Mouse (Mus musculus) neural tube, embryonic 15.5 days (tissue): Measurements from ENCODE around the gene Gkn2. TPM values are rescaled to one million over a fixed set of nuclear protein-coding genes. Genes with fewer than 3 reads are reported as not detected.

Experiments used
- ATAC-seq: fragments of 200-750 bp; cut with Nextera tagmentation; 2 replicates; pipeline ENCODE4 v1.8.0; 2017; ENCODE audit warnings: mild to moderate bottlenecking, moderate TSS enrichment, moderate library complexity; ENCODE audit not compliant: low FRiP score
- H3K27ac ChIP-seq: fragments of 300-500 bp; sonication (generic); replicated peaks from 2 replicates; pipeline ENCODE4 v1.5.1; 2015; ENCODE audit warnings: mild to moderate bottlenecking, inconsistent platforms
- H3K27me3 ChIP-seq: fragments of 300-500 bp; sonication (generic); replicated peaks from 2 replicates; pipeline ENCODE4 v1.6.1; 2015; ENCODE audit warnings: inconsistent platforms
- H3K36me3 ChIP-seq: fragments of 300-500 bp; sonication (generic); 2 replicates; pipeline ENCODE4 v1.6.1; 2015; ENCODE audit warnings: inconsistent platforms
- H3K4me1 ChIP-seq: fragments of 300-500 bp; sonication (generic); 2 replicates; pipeline ENCODE4 v1.6.1; 2015; ENCODE audit warnings: inconsistent platforms
- H3K4me2 ChIP-seq: fragments of 300-500 bp; sonication (generic); 2 replicates; pipeline ENCODE4 v1.6.1; 2015; ENCODE audit warnings: inconsistent platforms, mild to moderate bottlenecking, moderate library complexity
- H3K4me3 ChIP-seq: fragments of 300-500 bp; sonication (generic); replicated peaks from 2 replicates; pipeline ENCODE4 v1.5.1; 2015; ENCODE audit warnings: mild to moderate bottlenecking, inconsistent platforms
- H3K9ac ChIP-seq: fragments of 300-500 bp; sonication (generic); replicated peaks from 2 replicates; pipeline ENCODE4 v1.6.1; 2015; ENCODE audit warnings: mild to moderate bottlenecking, inconsistent platforms
- H3K9me3 ChIP-seq: fragments of 300-500 bp; sonication (generic); replicated peaks from 2 replicates; pipeline ENCODE4 v1.6.1; 2016; ENCODE audit warnings: inconsistent platforms
- WGBS: fragments of 180-500 bp; shearing (Covaris S2); methylation state at CpG from one replicate; pipeline ENCODE4 v1.1.7; 2015; ENCODE audit warnings: mixed read lengths; 5-methylcytosine and 5-hydroxymethylcytosine counted together
- polyA plus RNA-seq: library from polyadenylated mRNA; unstranded; fragments of >200 nt; fragmentation: Nextera tagmentation; extraction: Ambion mirVana; gene quantifications from 2 replicates; pipeline ENCODE4 v1.2.1, GENCODE M21; 2015

The Gkn2 gene
- not detected in 2 replicates for polyA plus RNA-seq

GRCm38 (mm10) chr6:87373057-87373456, at the start of gene Gkn2:
Gene Gkn2 (plus strand): TSS chr6:87373357.
- no peaks in the 10 kb centered on the region for H3K27me3 ChIP-seq
- no peaks in the 10 kb centered on the region for H3K9me3 ChIP-seq
- H3K27ac ChIP-seq, result no peak within 1 kb of the TSS
- no peak for ATAC-seq
- WGBS, result 91% methylated on average over 9 of the region's 9 CpGs
- H3K4me3 ChIP-seq, result no peak within 1 kb of the TSS
- H3K4me1 ChIP-seq, result no peaks in the 10 kb centered on the region
- H3K9ac ChIP-seq, result no peak within 1 kb of the TSS
- no peaks in the 10 kb centered on the region for H3K36me3 ChIP-seq
- H3K4me2 ChIP-seq, result no peak within 1 kb of the TSS

GRCm38 (mm10) chr6:87323381-87323780, 49.8 kb upstream of the Gkn2 start:
- no peaks in the 10 kb centered on the region for H3K27me3 ChIP-seq
- peaks cover 3% of the 10 kb centered on the region; the same call in 1 of the 2 replicates for H3K4me1 ChIP-seq
- ATAC-seq, result no peak
- no peak overlapping the region for H3K4me3 ChIP-seq
- no peak overlapping the region for H3K9ac ChIP-seq
- 86% methylated on average over 2 of the region's 2 CpGs for WGBS
- H3K27ac ChIP-seq, result no peak overlapping the region
- H3K4me2 ChIP-seq, result no peak overlapping the region
- H3K36me3 ChIP-seq, result no peaks in the 10 kb centered on the region
- H3K9me3 ChIP-seq, result no peaks in the 10 kb centered on the region

DNA sequence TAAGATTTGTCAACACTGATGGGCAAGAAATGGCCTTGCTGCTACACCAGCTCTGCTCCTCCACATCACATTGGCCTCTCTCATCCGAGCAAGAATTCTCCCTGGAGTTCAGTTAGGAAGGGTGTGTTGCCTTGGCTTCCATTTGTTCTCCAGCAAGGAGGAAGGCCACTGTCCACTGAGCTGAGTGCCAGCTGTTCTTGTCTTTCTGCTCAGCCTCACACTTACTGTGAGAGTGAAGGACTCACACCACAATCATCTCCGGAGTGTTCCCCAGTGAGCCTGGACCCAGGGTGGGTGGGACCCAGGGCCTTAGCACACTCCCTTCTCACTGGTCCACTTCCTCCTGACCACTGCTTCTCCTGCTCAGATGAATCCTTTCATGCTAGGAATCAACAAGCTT, 46.2 kb upstream of the Gkn2 start:
- ATAC-seq, result no peak
- H3K9ac ChIP-seq, result no peak overlapping the region
- no peaks in the 10 kb centered on the region for H3K27me3 ChIP-seq
- no peak overlapping the region for H3K27ac ChIP-seq
- H3K4me3 ChIP-seq, result no peak overlapping the region
- no peak overlapping the region for H3K4me2 ChIP-seq
- WGBS, result 87% methylated on average over 2 of the region's 2 CpGs
- H3K9me3 ChIP-seq, result no peaks in the 10 kb centered on the region
- peaks cover 13% of the 10 kb centered on the region for H3K4me1 ChIP-seq
- no peaks in the 10 kb centered on the region for H3K36me3 ChIP-seq

DNA sequence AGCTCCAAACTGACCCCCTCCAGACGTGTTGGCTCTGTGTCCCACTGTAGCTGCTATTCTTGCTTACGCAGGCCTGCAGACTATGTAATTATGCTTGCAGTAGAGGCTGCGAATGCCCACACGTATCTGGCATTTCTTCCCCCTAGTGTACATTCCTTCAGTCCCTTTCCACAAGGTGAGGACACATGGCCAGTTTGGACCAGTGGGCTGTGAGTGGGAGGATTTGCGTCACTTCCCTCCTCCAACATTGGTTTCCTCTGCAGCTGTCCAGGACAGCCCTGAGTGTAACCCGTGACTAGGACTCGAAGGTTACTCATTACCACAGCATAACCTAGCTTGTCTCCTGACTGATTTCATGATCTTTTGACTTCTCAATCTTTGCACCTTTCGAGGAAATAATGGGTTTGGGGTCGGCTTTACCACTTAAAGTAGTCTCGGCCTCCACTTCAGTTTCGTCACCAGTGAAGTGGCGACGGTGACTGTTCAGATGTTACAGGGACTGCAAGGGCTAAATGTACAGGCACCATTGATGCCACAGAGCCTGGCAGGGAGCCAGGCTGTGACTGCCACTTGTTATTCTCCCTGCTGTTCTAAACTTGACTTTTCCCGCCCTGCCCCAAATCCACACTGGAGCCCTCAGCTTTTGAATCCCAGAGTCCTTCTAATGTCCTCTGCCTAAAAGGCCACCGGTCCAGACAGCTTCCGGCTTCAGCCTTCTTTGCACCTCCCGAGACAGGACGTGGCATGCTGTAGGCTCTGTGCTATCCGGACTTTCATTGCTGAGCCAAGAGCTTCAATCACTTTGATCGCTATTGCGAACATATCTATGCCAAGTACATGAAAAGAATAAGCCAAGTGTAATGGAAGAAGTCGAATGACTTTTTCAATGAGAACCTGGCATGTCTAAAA, 44.6 kb upstream of the Gkn2 start:
- no peaks in the 10 kb centered on the region for H3K27me3 ChIP-seq
- H3K4me2 ChIP-seq, result no peak overlapping the region
- H3K27ac ChIP-seq, result no peak overlapping the region; the same call in 1 of the 2 replicates
- H3K4me3 ChIP-seq, result no peak overlapping the region
- 75% methylated on average over 22 of the region's 22 CpGs for WGBS
- H3K9me3 ChIP-seq, result no peaks in the 10 kb centered on the region
- H3K36me3 ChIP-seq, result no peaks in the 10 kb centered on the region
- ATAC-seq, result no peak
- no peak overlapping the region for H3K9ac ChIP-seq
- peaks cover 20% of the 10 kb centered on the region for H3K4me1 ChIP-seq

DNA sequence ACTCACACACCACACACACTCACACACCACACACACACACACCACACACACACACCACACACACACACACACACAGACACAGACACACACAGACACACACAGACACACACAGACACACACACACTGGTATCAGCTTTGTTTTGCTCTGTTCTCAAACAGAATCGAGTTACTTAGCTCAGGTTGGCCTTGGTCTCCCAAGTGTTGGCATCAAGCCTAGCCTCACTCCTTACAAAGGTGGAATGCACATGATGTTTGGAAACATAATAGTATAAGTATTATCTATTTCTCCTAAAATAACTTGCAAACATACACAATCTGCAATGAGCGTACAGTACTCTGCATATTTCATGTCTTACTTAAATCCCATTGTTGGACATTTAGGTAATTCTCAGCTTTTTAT, 40.8 kb upstream of the Gkn2 start:
- ATAC-seq, result no peak
- peak overlapping the region; percentile 97 for H3K4me2 ChIP-seq

DNA sequence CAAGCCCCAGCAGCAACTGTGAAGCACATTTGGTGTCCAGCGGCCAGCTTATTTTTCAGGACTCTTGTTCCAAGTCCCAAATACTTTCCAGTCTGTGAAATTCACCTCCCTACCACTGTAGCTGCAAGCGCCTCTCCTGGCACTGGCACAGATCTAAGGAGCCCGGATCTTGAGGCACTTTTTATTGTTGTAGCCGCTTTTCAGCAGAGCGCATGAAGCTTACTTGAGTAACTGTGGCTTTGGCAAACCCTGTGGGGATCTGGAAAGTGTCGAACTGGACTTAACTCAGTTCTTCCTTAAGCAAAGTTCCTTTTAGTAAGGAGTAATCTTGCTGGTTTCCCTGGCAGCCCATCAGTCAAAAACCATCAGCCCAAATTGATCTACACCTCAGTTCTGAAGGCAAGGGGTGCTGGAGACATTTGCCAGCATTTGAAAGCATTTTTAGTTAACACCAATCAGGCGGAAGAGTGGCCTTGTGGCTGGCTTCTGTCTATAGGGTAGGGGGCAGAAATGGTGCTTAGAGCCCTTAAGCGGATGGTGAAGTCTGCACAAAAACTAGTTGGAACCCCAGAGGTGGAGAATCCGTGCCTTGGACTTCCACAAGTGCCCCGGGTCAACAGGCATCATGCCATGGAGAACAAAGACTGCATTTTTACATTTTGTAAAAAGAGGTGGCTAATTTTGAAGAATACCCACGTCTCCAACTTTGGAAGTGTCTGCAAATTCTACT, 38.6 kb upstream of the Gkn2 start:
- H3K27me3 ChIP-seq, result no peaks in the 10 kb centered on the region
- peak overlapping the region; percentile 97 for H3K4me2 ChIP-seq
- H3K4me1 ChIP-seq, result peaks cover 28% of the 10 kb centered on the region
- WGBS, result 10% methylated on average over 11 of the region's 11 CpGs
- H3K9me3 ChIP-seq, result no peaks in the 10 kb centered on the region
- H3K27ac ChIP-seq, result peak overlapping the region; percentile 80
- peak; percentile 67; the same call in 1 of the 2 replicates for ATAC-seq
- H3K9ac ChIP-seq, result peak overlapping the region; percentile 78
- peak overlapping the region; percentile 75 for H3K4me3 ChIP-seq
- no peaks in the 10 kb centered on the region for H3K36me3 ChIP-seq

More for the DNA sequence above, 40.8 kb upstream of the Gkn2 start:
- Histone ChIP-seq H3K36me3 (no peaks in the 10 kb centered on the region), H3K9me3 (no peaks in the 10 kb centered on the region), H3K27ac (no peak overlapping the region), H3K27me3 (no peaks in the 10 kb centered on the region), H3K4me1 (peaks cover 36% of the 10 kb centered on the region), H3K9ac (no peak overlapping the region), H3K4me3 (no peak overlapping the region)
- WGBS, result 77% methylated on average over 2 of the region's 2 CpGs

DNA sequence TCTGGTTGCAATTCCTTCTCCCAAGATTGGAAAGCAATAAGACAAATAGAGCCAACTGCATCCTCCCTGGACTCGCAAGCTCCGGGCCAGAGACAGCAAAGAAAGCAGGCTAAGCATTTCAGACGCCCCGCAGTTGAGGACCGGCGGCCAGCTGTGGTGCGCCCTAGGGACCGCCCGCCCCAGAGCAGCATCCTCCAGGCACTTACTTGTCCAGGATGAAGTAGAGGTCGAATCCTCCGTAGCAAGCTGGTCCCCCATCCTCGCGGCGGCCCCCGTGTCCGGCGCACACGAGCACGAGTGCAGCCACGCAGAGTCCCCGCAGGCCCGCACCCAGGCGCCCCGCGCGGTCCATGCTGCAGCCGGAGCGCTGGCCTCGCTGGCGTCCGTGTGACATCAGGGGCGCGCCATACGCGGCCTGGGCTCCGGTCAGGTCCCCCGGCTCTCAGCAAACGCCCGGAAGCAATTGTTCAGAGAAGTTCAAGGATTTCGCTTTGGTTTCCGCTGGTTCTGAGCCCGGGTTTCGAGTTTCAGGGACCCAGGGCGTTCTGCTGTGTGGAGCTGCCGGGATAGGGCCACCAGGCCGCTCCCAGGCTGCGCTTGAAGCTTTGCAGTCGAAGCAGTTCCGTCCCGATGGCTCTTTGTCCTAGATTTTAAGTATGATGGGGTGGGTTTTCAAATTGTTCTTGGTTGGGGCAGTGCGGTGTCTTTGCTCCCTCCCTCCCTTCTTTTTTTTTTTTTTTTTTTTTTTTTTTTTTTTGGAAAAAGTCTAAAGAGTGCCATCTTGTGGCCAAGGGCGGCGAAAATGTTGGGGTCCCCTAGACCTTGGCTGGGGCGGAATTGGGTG, 37.8 kb upstream of the Gkn2 start, which contains the start of gene Antxr1:
Gene Antxr1 (minus strand): TSS at position 731 of the 844 bp plus-strand sequence.
- H3K4me1 ChIP-seq, result peaks cover 28% of the 10 kb centered on the region
- no peaks in the 10 kb centered on the region for H3K9me3 ChIP-seq
- peak within 1 kb of the TSS; percentile 78 for H3K9ac ChIP-seq
- H3K27me3 ChIP-seq, result no peaks in the 10 kb centered on the region
- ATAC-seq, result peak; percentile 76
- peak within 1 kb of the TSS; percentile 75 for H3K4me3 ChIP-seq
- WGBS, result under 1% methylated on average over 54 of the region's 54 CpGs
- no peaks in the 10 kb centered on the region for H3K36me3 ChIP-seq
- H3K4me2 ChIP-seq, result peak within 1 kb of the TSS; percentile 97
- peak within 1 kb of the TSS; percentile 80 for H3K27ac ChIP-seq

- Histone ChIP-seq H3K27me3 (no peaks in the 10 kb centered on the region), H3K36me3 (no peaks in the 10 kb centered on the region), H3K27ac (no peak overlapping the region), H3K4me2 (peak overlapping the region; percentile 97), H3K9me3 (no peaks in the 10 kb centered on the region), H3K4me3 (peak overlapping the region; percentile 75; the same call in 1 of the 2 replicates), H3K9ac (no peak overlapping the region), H3K4me1 (peaks cover 28% of the 10 kb centered on the region)
- no peak for ATAC-seq
- WGBS, result 34% methylated on average over 6 of the region's 6 CpGs
Measured at GRCm38 (mm10) chr6:87335935-87336295, 37.2 kb upstream of the Gkn2 start.

- Histone ChIP-seq H3K36me3 (no peaks in the 10 kb centered on the region), H3K27ac (no peak within 1 kb of the TSS), H3K9me3 (no peaks in the 10 kb centered on the region), H3K4me2 (no peak within 1 kb of the TSS), H3K9ac (no peak within 1 kb of the TSS), H3K27me3 (no peaks in the 10 kb centered on the region), H3K4me1 (no peaks in the 10 kb centered on the region), H3K4me3 (no peak within 1 kb of the TSS)
- WGBS, result 96% methylated on average over 8 of the region's 8 CpGs
- no peak for ATAC-seq
Measured at GRCm38 (mm10) chr6:87350829-87351228, 22.3 kb upstream of the Gkn2 start, which contains the start of gene Gkn1. Gene Gkn1 (minus strand): TSS chr6:87350942.

DNA sequence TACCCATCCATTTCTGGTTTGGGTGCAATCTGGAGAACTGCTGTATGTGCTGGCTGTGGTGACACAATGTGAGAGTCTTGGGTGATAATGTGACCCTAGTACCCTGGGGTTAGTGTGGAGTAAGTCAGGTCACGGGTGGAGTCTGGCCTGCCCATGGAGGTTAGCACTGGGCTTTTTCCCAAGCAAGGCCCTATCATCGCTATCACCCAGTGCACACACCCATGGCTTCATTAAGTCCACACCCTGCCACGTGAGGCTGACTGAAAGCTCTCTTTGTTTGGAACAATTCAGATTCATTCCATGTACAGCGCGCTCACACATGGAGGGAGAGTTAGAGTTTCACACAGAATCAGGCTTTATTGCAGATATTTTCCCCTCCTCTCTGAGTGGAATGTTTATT, 18.7 kb upstream of the Gkn2 start:
- no peak overlapping the region for H3K4me3 ChIP-seq
- no peaks in the 10 kb centered on the region for H3K9me3 ChIP-seq
- WGBS, result 55% methylated on average over 5 of the region's 5 CpGs
- H3K27me3 ChIP-seq, result no peaks in the 10 kb centered on the region
- no peak for ATAC-seq
- no peak overlapping the region for H3K4me2 ChIP-seq
- no peak overlapping the region for H3K9ac ChIP-seq
- H3K27ac ChIP-seq, result no peak overlapping the region
- no peaks in the 10 kb centered on the region for H3K36me3 ChIP-seq
- no peaks in the 10 kb centered on the region for H3K4me1 ChIP-seq

- Histone ChIP-seq H3K4me3 (no peak overlapping the region), H3K4me2 (no peak overlapping the region), H3K27me3 (no peaks in the 10 kb centered on the region), H3K9ac (no peak overlapping the region), H3K4me1 (no peaks in the 10 kb centered on the region), H3K27ac (no peak overlapping the region), H3K9me3 (no peaks in the 10 kb centered on the region), H3K36me3 (no peaks in the 10 kb centered on the region)
- no peak for ATAC-seq
- 89% methylated on average over 5 of the region's 5 CpGs for WGBS
Measured at GRCm38 (mm10) chr6:87369223-87369622, 3.9 kb upstream of the Gkn2 start.
